Mouse (Mus musculus) urinary bladder, postnatal 10 days (tissue): ENCODE results near the gene Tmem136.
"Not testable (repeated sequence)": the region's sequence is repeated elsewhere in the genome, so short reads cannot be mapped to it uniquely, and the experiment has no call there.

Source experiments
- DNase-seq: peaks from one replicate; pipeline ENCODE4 v3.0.0; 2022; ENCODE audit warnings: low spot score

Gene Tmem136

GRCm38 (mm10) chr9:43116134-43116996, at the start of gene Tmem136:
TSS of gene Tmem136 (minus strand) at chr9:43116570.
- no peak for DNase-seq

- DNase-seq: no peak
These were observed 39.6 kb upstream of the Tmem136 start for GRCm38 (mm10) chr9:43155960-43156359.

GRCm38 (mm10) chr9:43151779-43152178, 35.4 kb upstream of the Tmem136 start:
- DNase-seq: no peak

GRCm38 (mm10) chr9:43150957-43151356, 34.6 kb upstream of the Tmem136 start:
- no peak for DNase-seq

GRCm38 (mm10) chr9:43150075-43150474, 33.7 kb upstream of the Tmem136 start:
- DNase-seq: no peak

- no peak for DNase-seq
These were observed 33.1 kb upstream of the Tmem136 start for GRCm38 (mm10) chr9:43149498-43149897.

GRCm38 (mm10) chr9:43145196-43145595, 28.8 kb upstream of the Tmem136 start:
- DNase-seq: no peak

- DNase-seq: no peak
These were observed 27.9 kb upstream of the Tmem136 start for GRCm38 (mm10) chr9:43144206-43144810.

- DNase-seq: no peak
These were observed 25.5 kb upstream of the Tmem136 start for GRCm38 (mm10) chr9:43141839-43142238.

GRCm38 (mm10) chr9:43133525-43133924, 17.2 kb upstream of the Tmem136 start:
- no peak for DNase-seq

- DNase-seq: no peak
These were observed 16.0 kb upstream of the Tmem136 start for GRCm38 (mm10) chr9:43132380-43132779.

- DNase-seq: no peak
These were observed 15.6 kb upstream of the Tmem136 start for GRCm38 (mm10) chr9:43131940-43132339.

GRCm38 (mm10) chr9:43130684-43131083, 14.3 kb upstream of the Tmem136 start:
- DNase-seq: no peak

GRCm38 (mm10) chr9:43127101-43127787, 10.9 kb upstream of the Tmem136 start:
- DNase-seq: no peak

GRCm38 (mm10) chr9:43122379-43122778, 6.0 kb upstream of the Tmem136 start:
- DNase-seq: no peak

GRCm38 (mm10) chr9:43121948-43122347, 5.6 kb upstream of the Tmem136 start:
- not testable (repeated sequence) for DNase-seq

- no peak for DNase-seq
These were observed 597 bp upstream of the Tmem136 start for GRCm38 (mm10) chr9:43116997-43117336.

- DNase-seq: no peak
These were observed 788 bp downstream of the Tmem136 start for GRCm38 (mm10) chr9:43115431-43116133.

- DNase-seq: no peak
These were observed 1.5 kb downstream of the Tmem136 start for GRCm38 (mm10) chr9:43114833-43115232.

GRCm38 (mm10) chr9:43110286-43110980, 5.9 kb downstream of the Tmem136 start:
- DNase-seq: no peak

- no peak for DNase-seq
These were observed 7.2 kb downstream of the Tmem136 start for GRCm38 (mm10) chr9:43109125-43109524.

GRCm38 (mm10) chr9:43108721-43109120, 7.6 kb downstream of the Tmem136 start:
- DNase-seq: no peak
